Mouse (Mus musculus) embryonic facial prominence, embryonic 11.5 days (tissue): Measurements from ENCODE around the gene Gimap5. TPM values are rescaled to one million over a fixed set of nuclear protein-coding genes. Genes with fewer than 3 reads are reported as not detected.

Experiments
- ATAC-seq: fragments of 200-750 bp; cut with Nextera tagmentation; replicated peaks from 2 replicates; pipeline ENCODE4 v1.8.0; 2017; ENCODE audit warnings: low read depth; ENCODE audit not compliant: insufficient number of reproducible peaks, low FRiP score, low TSS enrichment
- DNase-seq: peaks from one replicate; pipeline ENCODE4 v3.0.0-alpha.2; 2015; ENCODE audit warnings: low spot score
- H3K27ac ChIP-seq: fragments of 300-500 bp; sonication (generic); replicated peaks from 2 replicates; pipeline ENCODE4 v1.5.1; 2014; ENCODE audit warnings: mild to moderate bottlenecking, low read depth, low read length, control low read depth
- H3K27me3 ChIP-seq: fragments of 300-500 bp; sonication (generic); 2 replicates; pipeline ENCODE4 v1.6.1; 2014; ENCODE audit warnings: mild to moderate bottlenecking, low read length, moderate library complexity, mixed read lengths; ENCODE audit not compliant: control insufficient read depth, insufficient read depth
- H3K36me3 ChIP-seq: fragments of 300-500 bp; sonication (generic); replicated peaks from 2 replicates; pipeline ENCODE4 v1.6.1; 2014; ENCODE audit warnings: low read depth, mild to moderate bottlenecking, low read length, moderate library complexity, mixed read lengths; ENCODE audit not compliant: control insufficient read depth, insufficient read depth
- H3K4me1 ChIP-seq: fragments of 300-500 bp; sonication (generic); 2 replicates; pipeline ENCODE4 v1.6.1; 2014; ENCODE audit warnings: low read length, mixed read lengths; ENCODE audit not compliant: control insufficient read depth, insufficient read depth
- H3K4me2 ChIP-seq: fragments of 300-500 bp; sonication (generic); 2 replicates; pipeline ENCODE4 v1.6.1; 2014; ENCODE audit warnings: low read depth, mild to moderate bottlenecking, control low read depth, low read length, moderate library complexity
- H3K4me3 ChIP-seq: fragments of 300-500 bp; sonication (generic); 2 replicates; pipeline ENCODE4 v1.5.1; 2014; ENCODE audit warnings: low read depth, low read length, control low read depth
- H3K9ac ChIP-seq: fragments of 300-500 bp; sonication (generic); replicated peaks from 2 replicates; pipeline ENCODE4 v1.6.1; 2014; ENCODE audit warnings: mild to moderate bottlenecking, control low read depth, low read length
- H3K9me3 ChIP-seq: fragments of 300-500 bp; sonication (generic); replicated peaks from 2 replicates; pipeline ENCODE4 v1.6.1; 2016; ENCODE audit warnings: mild to moderate bottlenecking, low read length, inconsistent platforms, mixed read lengths; ENCODE audit not compliant: control insufficient read depth
- WGBS: fragments of 180-500 bp; shearing (Covaris S2); extraction: QIAGEN DNeasy Blood & Tissue Kit; methylation state at CpG from one replicate; pipeline ENCODE4 v1.1.7; 2014; 5-methylcytosine and 5-hydroxymethylcytosine counted together
- polyA plus RNA-seq: library from polyadenylated mRNA; unstranded; fragments of >200 nt; fragmentation: Nextera tagmentation; extraction: Ambion mirVana; gene quantifications from 2 replicates; pipeline ENCODE4 v1.2.1, GENCODE M21; 2014

Gene Gimap5
- polyA plus RNA-seq, 1 experiment from 2014 or later, result 0.63 TPM

- H3K9ac ChIP-seq, result no peak overlapping the region
- no peaks in the 10 kb centered on the region for H3K4me1 ChIP-seq
- DNase-seq (no peak), ATAC-seq (no peak)
- WGBS, result 66% methylated on average over 5 of the region's 5 CpGs
- no peaks in the 10 kb centered on the region for H3K36me3 ChIP-seq
- no peak overlapping the region for H3K4me3 ChIP-seq
- no peak overlapping the region for H3K4me2 ChIP-seq
- H3K27me3 ChIP-seq, result no peaks in the 10 kb centered on the region
- no peaks in the 10 kb centered on the region for H3K9me3 ChIP-seq
- no peak overlapping the region for H3K27ac ChIP-seq
Measured at GRCm38 (mm10) chr6:48702601-48703000, 43.4 kb upstream of the Gimap5 start.

DNA sequence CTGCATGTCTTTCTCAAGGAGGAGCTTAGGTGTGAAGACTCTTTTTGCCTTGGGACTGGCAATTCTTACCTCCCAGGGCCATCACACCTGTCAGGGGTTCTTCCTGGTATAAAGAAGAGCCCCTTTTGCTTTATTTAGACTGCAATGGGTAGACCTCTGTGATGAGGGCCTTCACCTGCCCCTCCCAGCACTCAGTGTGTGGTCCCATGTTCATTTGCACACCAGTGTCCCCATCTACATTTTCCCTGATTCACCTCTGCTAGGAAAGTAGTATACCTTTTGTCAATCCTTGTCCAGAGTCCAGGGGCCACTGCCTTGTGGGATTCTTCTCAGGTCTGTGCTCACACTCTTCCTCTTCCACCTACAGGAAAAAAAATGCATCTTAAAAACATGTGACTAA lies 41.9 kb upstream of the Gimap5 start:
- no peak for ATAC-seq
- Histone ChIP-seq H3K4me2 (no peak overlapping the region), H3K27me3 (no peaks in the 10 kb centered on the region), H3K4me1 (no peaks in the 10 kb centered on the region), H3K9ac (no peak overlapping the region), H3K9me3 (no peaks in the 10 kb centered on the region), H3K4me3 (no peak overlapping the region), H3K36me3 (no peaks in the 10 kb centered on the region), H3K27ac (no peak overlapping the region)
- DNase-seq, result no peak

DNA sequence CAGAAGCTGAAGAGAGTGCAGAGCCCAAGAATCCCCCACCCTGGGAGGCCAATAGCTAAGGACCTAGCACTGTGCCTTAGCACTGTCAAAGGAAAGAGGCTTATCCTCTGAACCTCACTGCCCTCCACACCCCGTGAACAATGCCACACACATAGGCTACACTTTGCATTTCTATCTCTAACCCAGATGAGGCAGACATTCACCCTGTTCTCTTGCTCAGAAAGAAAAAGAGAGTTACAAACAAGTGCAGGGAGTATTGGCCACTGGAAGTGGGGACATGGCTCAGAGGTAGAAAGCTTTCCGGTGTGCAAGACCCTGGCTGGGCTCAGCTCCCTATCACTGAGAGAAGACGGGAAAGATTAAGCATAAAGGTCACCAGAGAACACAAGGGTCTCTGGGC lies 39.9 kb upstream of the Gimap5 start:
- WGBS, result 56% methylated on average over 3 of the region's 3 CpGs
- H3K9ac ChIP-seq, result no peak overlapping the region
- DNase-seq (no peak), ATAC-seq (no peak)
- H3K4me1 ChIP-seq, result no peaks in the 10 kb centered on the region
- H3K27me3 ChIP-seq, result no peaks in the 10 kb centered on the region
- no peak overlapping the region for H3K4me2 ChIP-seq
- H3K4me3 ChIP-seq, result no peak overlapping the region
- no peaks in the 10 kb centered on the region for H3K9me3 ChIP-seq
- H3K27ac ChIP-seq, result no peak overlapping the region
- no peaks in the 10 kb centered on the region for H3K36me3 ChIP-seq

GRCm38 (mm10) chr6:48718455-48718854 lies 27.5 kb upstream of the Gimap5 start, which contains the start of the genes Gm28053 and Gimap7:
TSS of gene Gm28053 (plus strand) at chr6:48718607.
TSS of gene Gimap7 (plus strand) at chr6:48718621.
- ATAC-seq (no peak), DNase-seq (no peak)
- Histone ChIP-seq H3K27ac (no peak within 1 kb of the TSS), H3K27me3 (no peaks in the 10 kb centered on the region), H3K9ac (no peak within 1 kb of the TSS), H3K4me1 (no peaks in the 10 kb centered on the region), H3K4me3 (no peak within 1 kb of the TSS), H3K4me2 (no peak within 1 kb of the TSS), H3K36me3 (no peaks in the 10 kb centered on the region), H3K9me3 (no peaks in the 10 kb centered on the region)
- 59% methylated on average over 2 of the region's 2 CpGs for WGBS

GRCm38 (mm10) chr6:48720326-48720725 lies 25.7 kb upstream of the Gimap5 start:
- no peak for DNase-seq
- no peak overlapping the region for H3K4me2 ChIP-seq
- 82% methylated on average over 4 of the region's 4 CpGs for WGBS

DNA sequence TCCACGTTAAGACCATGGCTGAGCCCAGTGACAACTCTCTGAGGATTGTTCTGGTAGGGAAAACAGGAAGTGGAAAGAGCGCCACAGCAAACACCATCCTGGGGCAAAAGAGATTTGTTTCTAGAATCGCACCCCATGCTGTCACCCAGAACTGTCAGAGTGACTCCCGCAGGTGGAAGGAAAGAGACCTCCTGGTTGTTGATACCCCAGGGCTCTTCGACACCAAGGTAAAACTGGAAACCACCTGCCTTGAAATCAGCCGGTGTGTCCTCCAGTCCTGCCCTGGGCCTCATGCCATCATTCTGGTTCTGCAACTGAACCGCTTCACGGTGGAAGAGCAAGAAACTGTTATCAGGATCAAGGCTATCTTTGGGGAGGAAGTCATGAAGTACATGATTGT lies 22.5 kb upstream of the Gimap5 start:
- Histone ChIP-seq H3K27me3 (no peaks in the 10 kb centered on the region), H3K4me1 (no peaks in the 10 kb centered on the region), H3K9me3 (no peaks in the 10 kb centered on the region), H3K4me2 (no peak overlapping the region), H3K27ac (no peak overlapping the region), H3K36me3 (no peaks in the 10 kb centered on the region), H3K4me3 (no peak overlapping the region), H3K9ac (no peak overlapping the region)
- WGBS, result 83% methylated on average over 8 of the region's 8 CpGs
- ATAC-seq (no peak), DNase-seq (no peak)

More at GRCm38 (mm10) chr6:48720326-48720725, 25.7 kb upstream of the Gimap5 start:
- Histone ChIP-seq H3K27me3 (no peaks in the 10 kb centered on the region), H3K27ac (no peak overlapping the region), H3K4me3 (no peak overlapping the region), H3K9ac (no peak overlapping the region), H3K9me3 (no peaks in the 10 kb centered on the region), H3K4me1 (no peaks in the 10 kb centered on the region), H3K36me3 (no peaks in the 10 kb centered on the region)
- ATAC-seq, result no peak

GRCm38 (mm10) chr6:48725476-48725875 lies 20.5 kb upstream of the Gimap5 start:
- H3K4me2 ChIP-seq, result no peak overlapping the region
- no peak overlapping the region for H3K9ac ChIP-seq
- H3K27me3 ChIP-seq, result no peaks in the 10 kb centered on the region
- WGBS, result 7% methylated on average over 1 of the region's 1 CpGs
- H3K4me3 ChIP-seq, result no peak overlapping the region
- DNase-seq (no peak), ATAC-seq (no peak)
- no peaks in the 10 kb centered on the region for H3K36me3 ChIP-seq
- H3K27ac ChIP-seq, result no peak overlapping the region
- H3K4me1 ChIP-seq, result no peaks in the 10 kb centered on the region
- H3K9me3 ChIP-seq, result no peaks in the 10 kb centered on the region

GRCm38 (mm10) chr6:48727761-48728160 lies 18.2 kb upstream of the Gimap5 start:
- no peak overlapping the region for H3K9ac ChIP-seq
- H3K9me3 ChIP-seq, result no peaks in the 10 kb centered on the region
- 90% methylated on average over 5 of the region's 5 CpGs for WGBS
- ATAC-seq (no peak), DNase-seq (no peak)
- no peaks in the 10 kb centered on the region for H3K36me3 ChIP-seq
- H3K27me3 ChIP-seq, result no peaks in the 10 kb centered on the region
- no peak overlapping the region for H3K4me2 ChIP-seq
- H3K4me1 ChIP-seq, result no peaks in the 10 kb centered on the region
- H3K4me3 ChIP-seq, result no peak overlapping the region
- no peak overlapping the region for H3K27ac ChIP-seq
